Mouse (Mus musculus): ENCODE data around the gene Cfap206. TPM values are rescaled to one million over a fixed set of nuclear protein-coding genes. Genes with fewer than 3 reads are reported as not detected.

Gene Cfap206
- 0.04 TPM for polyA plus RNA-seq (2012; fragmentation: generic; extraction: Trizol)
- long read RNA-seq, experiment 1 = 0 reads
- long read RNA-seq, experiment 2 = 0 reads

DNA sequence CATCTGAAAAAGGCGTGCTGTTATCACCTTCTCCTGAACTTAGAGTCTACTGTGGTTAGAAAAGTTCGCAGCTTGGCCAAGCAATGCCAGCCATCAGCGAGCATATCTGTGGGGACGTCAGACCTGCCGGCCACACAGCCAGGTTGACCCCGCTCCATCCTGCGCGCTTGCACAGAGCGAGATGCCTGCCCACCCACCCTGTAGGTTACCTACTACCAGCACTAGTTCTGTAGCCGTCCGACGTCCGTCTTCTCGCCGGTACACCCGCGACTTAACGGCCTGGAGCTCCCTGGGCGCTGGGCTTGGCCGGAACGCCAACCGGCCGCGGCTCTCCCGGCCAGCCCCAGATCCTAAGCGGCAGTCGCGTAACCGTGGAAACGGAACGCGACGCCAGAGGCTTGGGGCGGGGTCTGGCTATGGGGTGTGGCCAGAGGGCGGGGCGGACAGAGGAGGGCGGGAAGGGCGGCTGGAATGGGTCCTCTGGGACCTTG lies at the start of gene Cfap206:
TSS of gene Cfap206 (minus strand) at position 356 of the 491 bp plus-strand sequence.
- H3ac ChIP-seq (ENCODE audit: control insufficient read depth, insufficient read length, low read depth) = peak within 1 kb of the TSS; percentile 2
- H3K4me3 ChIP-seq (ENCODE audit: insufficient read depth, poor library complexity, severe bottlenecking) = no peak within 1 kb of the TSS
- no peaks in the 10 kb centered on the region for H3K79me2 ChIP-seq (ENCODE audit: control insufficient read depth, insufficient read depth)
- H3K36me3 ChIP-seq (ENCODE audit: control insufficient read depth, insufficient read depth) = no peaks in the 10 kb centered on the region
- TF ChIP-seq MYOG (IDR thresholded peaks at IDR 0.05; ENCODE audit: control insufficient read depth, extremely low read depth, insufficient read length) (no peak), USF1 (IDR thresholded peaks at IDR 0.05; ENCODE audit: low read depth) (no peak), CTCF (IDR thresholded peaks at IDR 0.05; ENCODE audit: control insufficient read depth, insufficient read depth, insufficient read length) (no peak), MAX (IDR thresholded peaks at IDR 0.05) (no peak), MYOD1 (IDR thresholded peaks at IDR 0.05; ENCODE audit: control insufficient read depth, insufficient read length, low read depth) (no peak), CEBPB (IDR thresholded peaks at IDR 0.05; ENCODE audit: low read depth) (no peak), FOSL1 (IDR thresholded peaks at IDR 0.05; ENCODE audit: insufficient read depth, low read length, poor library complexity, severe bottlenecking) (no peak)
- no peaks in the 10 kb centered on the region for H3K79me3 ChIP-seq (ENCODE audit: low read depth)
- H3K27me3 ChIP-seq (ENCODE audit: control insufficient read depth, insufficient read depth, insufficient read length) = no peaks in the 10 kb centered on the region

- Histone ChIP-seq H3ac (ENCODE audit: control insufficient read depth, insufficient read length, low read depth) (peak within 1 kb of the TSS; percentile 58), H3K27me3 (ENCODE audit: control insufficient read depth, insufficient read depth, insufficient read length) (no peaks in the 10 kb centered on the region), H3K79me2 (ENCODE audit: control insufficient read depth, insufficient read depth) (no peaks in the 10 kb centered on the region), H3K4me3 (ENCODE audit: insufficient read depth, poor library complexity, severe bottlenecking) (peak within 1 kb of the TSS; percentile 50), H3K36me3 (ENCODE audit: control insufficient read depth, insufficient read depth) (no peaks in the 10 kb centered on the region), H3K79me3 (ENCODE audit: low read depth) (no peaks in the 10 kb centered on the region)
- peak; percentile 68 for TF ChIP-seq CTCF (IDR thresholded peaks at IDR 0.05; ENCODE audit: control insufficient read depth, insufficient read depth, insufficient read length)
- TF ChIP-seq USF1 (IDR thresholded peaks at IDR 0.05; ENCODE audit: low read depth) = no peak
These were observed 47.9 kb upstream of the Cfap206 start, which contains the start of gene Smim8 for GRCm38 (mm10) chr4:34777677-34778527. Gene Smim8, minus strand, starts transcription at chr4:34778423.

DNA sequence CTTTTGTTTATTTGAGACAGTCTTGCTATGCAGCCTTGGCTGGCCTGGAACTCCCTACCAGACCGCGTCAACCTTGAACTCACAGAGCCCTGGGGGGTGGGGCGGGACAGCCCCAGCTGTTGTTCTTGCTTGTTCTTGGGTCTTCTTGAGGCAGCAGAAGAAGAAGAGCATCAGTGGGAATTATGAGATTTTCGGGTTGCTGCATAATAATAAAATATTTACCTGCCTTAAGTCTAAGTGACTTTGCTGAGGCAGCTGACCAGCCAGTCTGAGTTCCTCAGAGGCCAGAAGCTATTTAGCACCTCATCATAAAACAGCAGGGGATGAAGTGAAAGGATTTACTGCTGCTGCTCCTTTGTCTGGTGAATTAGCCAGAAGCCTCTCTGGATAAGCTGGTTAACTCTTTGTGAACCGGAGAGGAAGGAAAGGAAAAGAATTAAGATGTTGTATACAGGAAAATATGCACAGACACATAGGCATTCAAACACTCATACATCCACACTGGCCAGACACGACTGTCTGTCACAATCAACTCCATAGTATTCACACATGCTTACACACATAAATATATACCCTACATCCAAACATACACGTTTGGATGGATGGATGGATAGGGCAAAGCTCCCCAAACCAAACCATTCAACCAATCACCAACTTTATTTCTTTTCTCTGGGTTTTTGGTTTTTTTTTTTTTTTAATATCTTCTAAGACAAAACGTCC lies 41.8 kb upstream of the Cfap206 start:
- Histone ChIP-seq H3K4me3 (ENCODE audit: insufficient read depth, poor library complexity, severe bottlenecking) (no peak overlapping the region), H3K36me3 (ENCODE audit: control insufficient read depth, insufficient read depth) (no peaks in the 10 kb centered on the region), H3ac (ENCODE audit: control insufficient read depth, insufficient read length, low read depth) (no peak overlapping the region), H3K79me3 (ENCODE audit: low read depth) (no peaks in the 10 kb centered on the region), H3K79me2 (ENCODE audit: control insufficient read depth, insufficient read depth) (no peaks in the 10 kb centered on the region), H3K27me3 (ENCODE audit: control insufficient read depth, insufficient read depth, insufficient read length) (no peaks in the 10 kb centered on the region)
- TF ChIP-seq CEBPB (IDR thresholded peaks at IDR 0.05; ENCODE audit: low read depth) = no peak
- no peak for TF ChIP-seq CTCF (IDR thresholded peaks at IDR 0.05; ENCODE audit: control insufficient read depth, insufficient read depth, insufficient read length)
- TF ChIP-seq MAX (IDR thresholded peaks at IDR 0.05) = no peak
- TF ChIP-seq USF1 (IDR thresholded peaks at IDR 0.05; ENCODE audit: low read depth) = no peak
- TF ChIP-seq MYOG (IDR thresholded peaks at IDR 0.05; ENCODE audit: control insufficient read depth, extremely low read depth, insufficient read length) = no peak
- no peak for TF ChIP-seq MYOD1 (IDR thresholded peaks at IDR 0.05; ENCODE audit: control insufficient read depth, insufficient read length, low read depth)
- no peak for TF ChIP-seq FOSL1 (IDR thresholded peaks at IDR 0.05; ENCODE audit: insufficient read depth, low read length, poor library complexity, severe bottlenecking)

DNA sequence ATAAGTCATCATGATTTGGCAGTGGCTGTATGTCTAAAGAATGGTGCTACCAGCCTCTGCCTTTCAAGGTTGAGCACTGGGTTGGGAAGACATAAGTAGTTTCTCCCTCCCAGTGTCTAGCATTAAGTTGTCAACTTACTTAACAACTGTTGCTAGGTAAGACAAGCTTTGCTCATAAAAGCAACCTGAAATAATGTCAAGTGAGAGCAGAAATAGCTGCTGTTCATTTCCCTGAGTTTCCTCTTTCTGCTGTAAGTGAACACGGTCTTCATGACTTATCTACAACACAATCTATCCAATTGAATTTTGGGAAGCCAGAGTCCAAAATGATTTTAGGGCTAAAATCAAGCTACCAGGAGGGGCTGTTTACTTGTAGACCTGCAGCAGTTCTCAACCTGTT lies 26.2 kb upstream of the Cfap206 start, which contains the start of gene Gm136:
TSS of gene Gm136 (minus strand) at position 101 of the 400 bp plus-strand sequence.
- H3K79me3 ChIP-seq (ENCODE audit: low read depth) = no peaks in the 10 kb centered on the region
- H3K27me3 ChIP-seq (ENCODE audit: control insufficient read depth, insufficient read depth, insufficient read length) = no peaks in the 10 kb centered on the region
- H3ac ChIP-seq (ENCODE audit: control insufficient read depth, insufficient read length, low read depth) = no peak within 1 kb of the TSS
- no peak for TF ChIP-seq MYOG (IDR thresholded peaks at IDR 0.05; ENCODE audit: control insufficient read depth, extremely low read depth, insufficient read length)
- TF ChIP-seq MAX (IDR thresholded peaks at IDR 0.05) = no peak
- TF ChIP-seq USF1 (IDR thresholded peaks at IDR 0.05; ENCODE audit: low read depth) = no peak
- TF ChIP-seq CTCF (IDR thresholded peaks at IDR 0.05; ENCODE audit: control insufficient read depth, insufficient read depth, insufficient read length) = no peak
- no peak for TF ChIP-seq CEBPB (IDR thresholded peaks at IDR 0.05; ENCODE audit: low read depth)
- no peak for TF ChIP-seq FOSL1 (IDR thresholded peaks at IDR 0.05; ENCODE audit: insufficient read depth, low read length, poor library complexity, severe bottlenecking)
- TF ChIP-seq MYOD1 (IDR thresholded peaks at IDR 0.05; ENCODE audit: control insufficient read depth, insufficient read length, low read depth) = no peak
- H3K36me3 ChIP-seq (ENCODE audit: control insufficient read depth, insufficient read depth) = no peaks in the 10 kb centered on the region
- H3K4me3 ChIP-seq (ENCODE audit: insufficient read depth, poor library complexity, severe bottlenecking) = no peak within 1 kb of the TSS
- no peaks in the 10 kb centered on the region for H3K79me2 ChIP-seq (ENCODE audit: control insufficient read depth, insufficient read depth)

DNA sequence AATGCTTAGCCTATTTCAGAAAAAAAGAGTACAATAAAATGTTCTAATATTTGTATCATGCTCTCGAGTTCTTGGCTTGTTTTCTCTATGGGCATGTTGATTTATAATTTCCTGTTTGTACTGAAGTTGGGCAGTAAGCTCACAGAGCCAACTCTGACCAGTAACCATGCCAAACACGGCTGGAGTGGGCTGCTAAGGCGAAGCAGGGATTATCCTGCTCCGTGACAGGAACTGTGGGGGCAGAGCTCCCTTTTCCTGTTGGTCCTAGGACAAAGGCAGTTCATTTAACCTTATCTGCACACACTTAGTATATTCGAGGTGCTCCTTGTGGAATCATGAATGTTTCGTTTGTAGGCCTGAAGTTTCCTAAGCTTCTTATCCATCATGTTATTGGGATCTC lies 19.2 kb upstream of the Cfap206 start:
- H3K4me3 ChIP-seq (ENCODE audit: insufficient read depth, poor library complexity, severe bottlenecking) = no peak overlapping the region
- no peaks in the 10 kb centered on the region for H3K79me3 ChIP-seq (ENCODE audit: low read depth)
- no peaks in the 10 kb centered on the region for H3K36me3 ChIP-seq (ENCODE audit: control insufficient read depth, insufficient read depth)
- TF ChIP-seq FOSL1 (IDR thresholded peaks at IDR 0.05; ENCODE audit: insufficient read depth, low read length, poor library complexity, severe bottlenecking) (no peak), MAX (IDR thresholded peaks at IDR 0.05) (no peak), CTCF (IDR thresholded peaks at IDR 0.05; ENCODE audit: control insufficient read depth, insufficient read depth, insufficient read length) (no peak), MYOG (IDR thresholded peaks at IDR 0.05; ENCODE audit: control insufficient read depth, extremely low read depth, insufficient read length) (no peak), CEBPB (IDR thresholded peaks at IDR 0.05; ENCODE audit: low read depth) (no peak), MYOD1 (IDR thresholded peaks at IDR 0.05; ENCODE audit: control insufficient read depth, insufficient read length, low read depth) (no peak), USF1 (IDR thresholded peaks at IDR 0.05; ENCODE audit: low read depth) (no peak)
- no peak overlapping the region for H3ac ChIP-seq (ENCODE audit: control insufficient read depth, insufficient read length, low read depth)
- peaks cover 5% of the 10 kb centered on the region for H3K27me3 ChIP-seq (ENCODE audit: control insufficient read depth, insufficient read depth, insufficient read length)
- no peaks in the 10 kb centered on the region for H3K79me2 ChIP-seq (ENCODE audit: control insufficient read depth, insufficient read depth)

Data from C2C12 (cell line).